Mouse (Mus musculus): ENCODE results near the gene Fgfr2. TPM values are rescaled to one million over a fixed set of nuclear protein-coding genes. Genes with fewer than 3 reads are reported as not detected.
"Not testable (repeated sequence)": the region's sequence is repeated elsewhere in the genome, so short reads cannot be mapped to it uniquely, and the experiment has no call there.

The Fgfr2 gene
- polyA plus RNA-seq, 1 experiment, result 114 TPM

DNA sequence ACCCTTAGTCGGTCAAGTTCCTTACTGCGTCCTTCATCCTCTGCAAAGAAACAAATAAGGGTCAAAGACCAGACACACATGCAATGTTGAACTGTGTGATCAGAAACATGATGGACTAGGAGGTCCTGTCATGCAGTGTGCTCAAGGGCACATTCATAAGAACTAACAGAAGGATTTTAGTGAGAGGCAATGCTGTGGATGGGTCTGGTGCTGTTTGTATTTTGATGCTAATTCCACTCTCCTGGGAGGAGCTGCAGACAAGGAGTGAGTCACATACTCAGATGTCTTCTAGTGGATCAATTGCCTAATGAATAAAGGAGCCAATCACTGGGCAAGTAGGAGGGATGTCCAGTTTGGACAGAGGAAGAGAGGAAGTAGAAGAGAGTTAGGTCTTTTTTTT, 2728.5 kb downstream of the Fgfr2 start:
- Histone ChIP-seq H3K4me3 (replicated peaks; ENCODE audit: extremely low read depth, low read depth, low read length) (no peak overlapping the region), H3K4me1 (ENCODE audit: control insufficient read depth, insufficient read depth, low read length) (no peaks in the 10 kb centered on the region)
- DNase-seq, result no peak
- WGBS, result 79% methylated on average over 2 of the region's 2 CpGs
- TF ChIP-seq POLR2A (IDR thresholded peaks at IDR 0.05; ENCODE audit: borderline replicate concordance, extremely low read depth, low read depth, low read length), result no peak
- no peak for TF ChIP-seq CTCF (IDR thresholded peaks at IDR 0.05; ENCODE audit: insufficient read depth, low read length)

DNA sequence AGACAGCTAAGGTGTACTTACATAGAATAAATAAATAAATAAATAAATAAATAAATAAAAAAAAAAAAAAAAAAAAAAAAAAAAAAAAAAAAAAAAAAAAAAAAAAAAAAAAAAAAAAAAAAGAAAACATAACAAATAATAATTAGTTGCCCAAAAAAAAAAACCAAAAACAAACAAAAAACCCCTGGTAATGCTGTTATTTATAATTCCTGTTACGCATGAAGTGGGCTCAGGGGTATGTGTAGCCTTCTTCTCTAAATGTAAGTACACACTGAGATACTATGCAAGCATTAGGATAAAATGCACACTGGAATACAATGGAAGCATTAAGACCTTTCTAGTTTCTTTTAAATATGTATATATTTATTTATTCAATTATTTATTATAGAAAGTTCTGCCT, 2733.1 kb downstream of the Fgfr2 start:
- WGBS, result 98% methylated on average over 1 of the region's 1 CpGs
- not testable (repeated sequence) for H3K4me1 ChIP-seq (ENCODE audit: control insufficient read depth, insufficient read depth, low read length); H3K4me3 ChIP-seq (replicated peaks; ENCODE audit: extremely low read depth, low read depth, low read length); DNase-seq

GRCm38 (mm10) chr7:130386308-130386707, 2736.8 kb downstream of the Fgfr2 start:
- no peak for TF ChIP-seq POLR2A (IDR thresholded peaks at IDR 0.05; ENCODE audit: borderline replicate concordance, extremely low read depth, low read depth, low read length)
- no peak for TF ChIP-seq CTCF (IDR thresholded peaks at IDR 0.05; ENCODE audit: insufficient read depth, low read length)
- no peak overlapping the region for H3K4me3 ChIP-seq (replicated peaks; ENCODE audit: extremely low read depth, low read depth, low read length)
- H3K4me1 ChIP-seq (ENCODE audit: control insufficient read depth, insufficient read depth, low read length), result no peaks in the 10 kb centered on the region
- DNase-seq, result no peak
- WGBS, result 74% methylated on average over 3 of the region's 3 CpGs

- H3K4me1 ChIP-seq (ENCODE audit: control insufficient read depth, insufficient read depth, low read length), result no peaks in the 10 kb centered on the region
- no peak overlapping the region for H3K4me3 ChIP-seq (replicated peaks; ENCODE audit: extremely low read depth, low read depth, low read length)
- DNase-seq, result no peak
- no peak for TF ChIP-seq CTCF (IDR thresholded peaks at IDR 0.05; ENCODE audit: insufficient read depth, low read length)
- TF ChIP-seq POLR2A (IDR thresholded peaks at IDR 0.05; ENCODE audit: borderline replicate concordance, extremely low read depth, low read depth, low read length), result no peak
- WGBS, result 93% methylated on average over 8 of the region's 8 CpGs
Observed at GRCm38 (mm10) chr7:130385732-130386294, 2737.3 kb downstream of the Fgfr2 start.

- 96% methylated on average over 13 of the region's 13 CpGs for WGBS
- no peak for DNase-seq
- Histone ChIP-seq H3K4me3 (replicated peaks; ENCODE audit: extremely low read depth, low read depth, low read length) (no peak overlapping the region), H3K4me1 (ENCODE audit: control insufficient read depth, insufficient read depth, low read length) (no peaks in the 10 kb centered on the region)
- TF ChIP-seq CTCF (IDR thresholded peaks at IDR 0.05; ENCODE audit: insufficient read depth, low read length) (no peak), POLR2A (IDR thresholded peaks at IDR 0.05; ENCODE audit: borderline replicate concordance, extremely low read depth, low read depth, low read length) (no peak)
Observed at GRCm38 (mm10) chr7:130382126-130382525, 2741.0 kb downstream of the Fgfr2 start.

GRCm38 (mm10) chr7:130381387-130381951, 2741.7 kb downstream of the Fgfr2 start:
- 86% methylated on average over 8 of the region's 8 CpGs for WGBS
- DNase-seq, result no peak
- TF ChIP-seq POLR2A (IDR thresholded peaks at IDR 0.05; ENCODE audit: borderline replicate concordance, extremely low read depth, low read depth, low read length), result no peak
- no peak for TF ChIP-seq CTCF (IDR thresholded peaks at IDR 0.05; ENCODE audit: insufficient read depth, low read length)
- Histone ChIP-seq H3K4me3 (replicated peaks; ENCODE audit: extremely low read depth, low read depth, low read length) (no peak overlapping the region), H3K4me1 (ENCODE audit: control insufficient read depth, insufficient read depth, low read length) (no peaks in the 10 kb centered on the region)

GRCm38 (mm10) chr7:130380769-130381355, 2742.3 kb downstream of the Fgfr2 start:
- WGBS, result 86% methylated on average over 8 of the region's 8 CpGs
- no peaks in the 10 kb centered on the region for H3K4me1 ChIP-seq (ENCODE audit: control insufficient read depth, insufficient read depth, low read length)
- TF ChIP-seq CTCF (IDR thresholded peaks at IDR 0.05; ENCODE audit: insufficient read depth, low read length) (no peak), POLR2A (IDR thresholded peaks at IDR 0.05; ENCODE audit: borderline replicate concordance, extremely low read depth, low read depth, low read length) (no peak)
- DNase-seq, result no peak
- no peak overlapping the region for H3K4me3 ChIP-seq (replicated peaks; ENCODE audit: extremely low read depth, low read depth, low read length)

GRCm38 (mm10) chr7:130380367-130380766, 2742.8 kb downstream of the Fgfr2 start:
- DNase-seq, result no peak
- WGBS, result 98% methylated on average over 7 of the region's 7 CpGs
- TF ChIP-seq CTCF (IDR thresholded peaks at IDR 0.05; ENCODE audit: insufficient read depth, low read length) (no peak), POLR2A (IDR thresholded peaks at IDR 0.05; ENCODE audit: borderline replicate concordance, extremely low read depth, low read depth, low read length) (no peak)

GRCm38 (mm10) chr7:130379886-130380285, 2743.3 kb downstream of the Fgfr2 start:
- H3K4me1 ChIP-seq (ENCODE audit: control insufficient read depth, insufficient read depth, low read length), result no peaks in the 10 kb centered on the region
- 88% methylated on average over 5 of the region's 5 CpGs for WGBS
- no peak for DNase-seq
- no peak for TF ChIP-seq CTCF (IDR thresholded peaks at IDR 0.05; ENCODE audit: insufficient read depth, low read length)
- no peak overlapping the region for H3K4me3 ChIP-seq (replicated peaks; ENCODE audit: extremely low read depth, low read depth, low read length)

More at GRCm38 (mm10) chr7:130380367-130380766, 2742.8 kb downstream of the Fgfr2 start:
- H3K4me1 ChIP-seq (ENCODE audit: control insufficient read depth, insufficient read depth, low read length), result no peaks in the 10 kb centered on the region
- no peak overlapping the region for H3K4me3 ChIP-seq (replicated peaks; ENCODE audit: extremely low read depth, low read depth, low read length)

GRCm38 (mm10) chr7:130378308-130378707, 2744.8 kb downstream of the Fgfr2 start:
- H3K4me3 ChIP-seq (replicated peaks; ENCODE audit: extremely low read depth, low read depth, low read length), result no peak overlapping the region
- no peaks in the 10 kb centered on the region for H3K4me1 ChIP-seq (ENCODE audit: control insufficient read depth, insufficient read depth, low read length)
- no peak for DNase-seq
- TF ChIP-seq POLR2A (IDR thresholded peaks at IDR 0.05; ENCODE audit: borderline replicate concordance, extremely low read depth, low read depth, low read length), result no peak
- no peak for TF ChIP-seq CTCF (IDR thresholded peaks at IDR 0.05; ENCODE audit: insufficient read depth, low read length)
- WGBS, result 77% methylated on average over 3 of the region's 3 CpGs
